Mouse (Mus musculus) monocyte, adult 59 days (primary cell): ENCODE measurements around the gene Ndufb4. TPM values are rescaled to one million over a fixed set of nuclear protein-coding genes. Genes with fewer than 3 reads are reported as not detected.

ENCODE experiments used
- total RNA-seq, 2 experiments: library from RNA; stranded (reverse); gene quantifications; one replicate each; pipeline ENCODE4 v1.2.4; 2023

The Ndufb4 gene
- total RNA-seq = 10 to 100 TPM; 26.8 to 32.6 TPM

GRCm38 (mm10) chr16:37653731-37654657 lies at the start of gene Ndufb4:
Gene Ndufb4, minus strand, starts transcription at chr16:37654453.

Other genes with a start within 250 kb of the Ndufb4 start
- 10 to 100 TPM in 1 of 2 experiments, 1 to 10 TPM in 1; 9.7 to 10.5 TPM for gene Gtf2e1, start 114.7 kb downstream of the Ndufb4 start, total RNA-seq
- gene Rabl3, start 114.6 kb downstream of the Ndufb4 start, total RNA-seq = 1 to 10 TPM; 6.3 to 9.5 TPM
- gene Hgd, start 74.3 kb downstream of the Ndufb4 start, total RNA-seq = under 1 TPM in 1 of 2 experiments, not detected in 1; 0.67 TPM
- under 1 TPM in 1 of 2 experiments, not detected in 1; 0.47 TPM for gene Fstl1, start 122.4 kb upstream of the Ndufb4 start, total RNA-seq
- not detected for gene Gm36028, start 206.7 kb upstream of the Ndufb4 start, total RNA-seq
- 10 to 100 TPM; 39.3 to 39.6 TPM for gene Lrrc58, start 213.9 kb upstream of the Ndufb4 start, total RNA-seq